Mouse (Mus musculus) liver, postnatal 0 days (tissue): Measurements from ENCODE around the gene Tia1.

ENCODE experiments used
- CTCF ChIP-seq: sonication (generic); IDR thresholded peaks from 2 replicates; pipeline ENCODE4 v1.5.1; 2016; ENCODE audit warnings: antibody characterized with exemption, low read depth
- EP300 ChIP-seq: IDR thresholded peaks from 2 replicates; pipeline ENCODE4 v1.6.1; 2016; ENCODE audit warnings: antibody characterized with exemption, low read depth, mild to moderate bottlenecking

- TF ChIP-seq CTCF (no peak), EP300 (no peak)
These were observed 71.6 kb downstream of the Tia1 start for GRCm38 (mm10) chr6:86475462-86476167.
